Mouse (Mus musculus) kidney, adult 2 months (tissue): ENCODE data around the gene 9230112D13Rik.

ENCODE experiments used
- CTCF ChIP-seq: fragments of 200-500 bp; conservative IDR thresholded peaks from 2 replicates; pipeline ENCODE4 v1.5.1; 2011; ENCODE audit warnings: low read depth, mild to moderate bottlenecking, control low read depth, low read length, moderate library complexity, mixed read lengths; ENCODE audit not compliant: insufficient read depth, insufficient read length
- POLR2A ChIP-seq: fragments of 200-500 bp; IDR thresholded peaks from one replicate; pipeline ENCODE4 v1.6.1; 2011; ENCODE audit warnings: low read depth, low read length, control low read depth

- no peak for TF ChIP-seq CTCF
- TF ChIP-seq POLR2A, result no peak
These were observed at the start of gene 9230112D13Rik for GRCm38 (mm10) chr14:34522701-34523100.
